Mouse (Mus musculus) C2C12 (cell line): ENCODE data around the gene Nr4a1.
A peak's percentile ranks its signal among the peaks of the same experiment; 100 is the strongest.

ENCODE experiments used
- CEBPB ChIP-seq: IDR thresholded peaks from one replicate; pipeline ENCODE4 v1.6.1; 2011; ENCODE audit warnings: low read depth, mild to moderate bottlenecking, control low read depth, moderate library complexity
- CTCF ChIP-seq: IDR thresholded peaks from one replicate; pipeline ENCODE4 v1.5.1; 2011; ENCODE audit not compliant: control insufficient read depth, insufficient read depth, insufficient read length
- USF1 ChIP-seq: IDR thresholded peaks from one replicate; pipeline ENCODE4 v1.6.1; 2011; ENCODE audit warnings: low read depth, mild to moderate bottlenecking, control low read depth, moderate library complexity

GRCm38 (mm10) chr15:101221298-101222104 lies 32.6 kb upstream of the Nr4a1 start:
- TF ChIP-seq CTCF (peak; percentile 94), USF1 (no peak), CEBPB (no peak)
